Mouse (Mus musculus) frontal cortex, adult 2 months (tissue): ENCODE measurements at regions not wholly inside any gene's neighbourhood (a gene's known extent, or its start where the extent isn't known, plus 50 kb on each side); places are given as distances from the start of the nearest gene placed in this dataset.

Experiments used
- DNase-seq, 2 experiments: peaks; one replicate each; pipeline ENCODE4 v3.0.0; 2022; ENCODE audit warnings: low spot score in 1 of 2; ENCODE audit errors: extremely low spot score in 1 of 2

- no peak for DNase-seq
These were observed 96.8 kb upstream of the Fam240b start for GRCm38 (mm10) chr13:64594376-64594775.

- peak in 1 of 2 experiments; percentile 9 for DNase-seq
These were observed 76.1 kb upstream of the Fam240b start for GRCm38 (mm10) chr13:64573711-64574110.

- no peak for DNase-seq
These were observed 71.3 kb upstream of the Fam240b start for GRCm38 (mm10) chr13:64568876-64569275.

DNA sequence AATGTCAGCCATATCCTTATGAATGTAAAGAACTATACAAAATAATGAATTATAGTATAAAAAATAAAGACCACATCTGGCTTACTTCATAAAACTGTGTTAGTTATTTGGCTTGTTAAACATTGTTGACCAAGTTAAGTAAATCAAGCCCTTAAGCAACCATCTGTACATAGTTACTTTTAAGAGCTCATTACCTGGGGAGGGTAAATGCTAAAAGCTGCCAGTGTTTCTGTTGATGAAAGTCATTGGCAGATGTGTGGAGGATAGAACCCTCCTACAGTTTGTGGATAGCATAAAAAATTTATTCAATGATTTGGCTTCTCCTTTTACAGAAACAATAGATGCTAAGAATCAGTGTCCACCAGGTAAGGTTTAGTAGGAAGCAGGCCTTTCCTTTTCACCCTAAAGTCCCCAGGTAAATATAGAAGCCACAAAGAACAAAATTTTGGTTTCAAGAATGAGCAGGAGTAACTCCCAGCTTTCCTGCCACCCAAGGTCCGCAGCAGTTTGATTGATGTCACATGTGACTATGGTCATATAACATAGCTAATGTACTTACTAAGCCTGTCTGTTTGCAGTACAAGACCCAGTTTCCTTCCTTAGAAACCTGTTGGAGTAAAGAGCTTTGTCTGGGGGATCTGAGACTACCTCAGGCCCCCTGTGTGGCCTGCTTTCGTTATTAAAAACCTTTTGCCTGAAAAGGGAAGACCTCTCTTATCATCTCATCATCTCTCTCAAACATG, 69.5 kb upstream of the Fam240b start:
- DNase-seq = no peak

- DNase-seq = no peak
These were observed 68.2 kb upstream of the Fam240b start for GRCm38 (mm10) chr13:64565791-64566190.
